Mouse (Mus musculus): Measurements from ENCODE around the gene Meis2. TPM values are rescaled to one million over a fixed set of nuclear protein-coding genes. Genes with fewer than 3 reads are reported as not detected.

Gene Meis2
- polyA plus RNA-seq, 1 experiment from 2014 or later, result 13.1 TPM

- peak overlapping the region; percentile 75 for H3K4me2 ChIP-seq (replicated peaks; ENCODE audit: low read depth)
- peak overlapping the region; percentile 68 for H3K9ac ChIP-seq (ENCODE audit: low read depth, low read length)
- no peak overlapping the region for H3K27ac ChIP-seq (ENCODE audit: low read depth, low read length)
- no peaks in the 10 kb centered on the region for H3K4me1 ChIP-seq (replicated peaks; ENCODE audit: control insufficient read depth, insufficient read depth, low read length)
- H3K9me3 ChIP-seq (ENCODE audit: control insufficient read depth), result no peaks in the 10 kb centered on the region
- 16% methylated on average over 21 of the region's 21 CpGs for WGBS
- no peak for TF ChIP-seq CTCF (IDR thresholded peaks at IDR 0.05; ENCODE audit: low read depth)
- peak overlapping the region; percentile 48 for H3K4me3 ChIP-seq (ENCODE audit: low read depth, low read length)
- no peaks in the 10 kb centered on the region for H3K36me3 ChIP-seq (ENCODE audit: control insufficient read depth, insufficient read depth)
- no peak for ATAC-seq
- peaks cover 24% of the 10 kb centered on the region; the same call in 1 of the 2 replicates for H3K27me3 ChIP-seq (replicated peaks; ENCODE audit: control insufficient read depth, insufficient read depth, low read length)
These were observed 4.8 kb downstream of the Meis2 start for GRCm38 (mm10) chr2:116060701-116061400.

DNA sequence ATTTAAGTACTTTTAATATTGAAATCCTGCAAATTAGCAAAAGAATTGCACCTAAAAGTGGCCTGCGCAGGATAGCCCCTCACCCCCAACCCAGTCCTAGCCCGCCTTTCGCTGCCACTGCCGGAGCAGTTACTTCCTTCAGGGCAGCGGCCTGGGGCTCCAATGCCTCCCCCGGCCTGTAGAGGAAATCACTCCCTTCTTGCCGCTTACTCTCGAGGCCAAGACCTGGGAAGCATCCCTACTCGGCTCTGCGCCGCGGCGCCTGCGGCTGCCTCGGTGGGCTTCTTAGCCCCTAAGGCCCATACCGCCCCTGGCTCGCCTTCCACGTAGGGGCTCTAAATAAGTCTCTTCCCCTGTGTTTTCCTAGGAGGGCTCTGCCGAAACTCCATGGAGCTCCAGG is 5.4 kb downstream of the Meis2 start:
- peak overlapping the region; percentile 75 for H3K4me2 ChIP-seq (replicated peaks; ENCODE audit: low read depth)
- no peaks in the 10 kb centered on the region for H3K9me3 ChIP-seq (ENCODE audit: control insufficient read depth)
- peak overlapping the region; percentile 48 for H3K4me3 ChIP-seq (ENCODE audit: low read depth, low read length)
- 17% methylated on average over 19 of the region's 19 CpGs for WGBS
- TF ChIP-seq CTCF (IDR thresholded peaks at IDR 0.05; ENCODE audit: low read depth), result no peak
- no peaks in the 10 kb centered on the region for H3K36me3 ChIP-seq (ENCODE audit: control insufficient read depth, insufficient read depth)
- no peaks in the 10 kb centered on the region for H3K4me1 ChIP-seq (replicated peaks; ENCODE audit: control insufficient read depth, insufficient read depth, low read length)
- H3K27me3 ChIP-seq (replicated peaks; ENCODE audit: control insufficient read depth, insufficient read depth, low read length), result peaks cover 19% of the 10 kb centered on the region; the same call in 1 of the 2 replicates
- no peak for ATAC-seq
- H3K9ac ChIP-seq (ENCODE audit: low read depth, low read length), result peak overlapping the region; percentile 68
- no peak overlapping the region for H3K27ac ChIP-seq (ENCODE audit: low read depth, low read length)

GRCm38 (mm10) chr2:116059661-116060060 is 6.0 kb downstream of the Meis2 start:
- TF ChIP-seq CTCF (IDR thresholded peaks at IDR 0.05; ENCODE audit: low read depth), result no peak
- WGBS, result 73% methylated on average over 1 of the region's 1 CpGs

DNA sequence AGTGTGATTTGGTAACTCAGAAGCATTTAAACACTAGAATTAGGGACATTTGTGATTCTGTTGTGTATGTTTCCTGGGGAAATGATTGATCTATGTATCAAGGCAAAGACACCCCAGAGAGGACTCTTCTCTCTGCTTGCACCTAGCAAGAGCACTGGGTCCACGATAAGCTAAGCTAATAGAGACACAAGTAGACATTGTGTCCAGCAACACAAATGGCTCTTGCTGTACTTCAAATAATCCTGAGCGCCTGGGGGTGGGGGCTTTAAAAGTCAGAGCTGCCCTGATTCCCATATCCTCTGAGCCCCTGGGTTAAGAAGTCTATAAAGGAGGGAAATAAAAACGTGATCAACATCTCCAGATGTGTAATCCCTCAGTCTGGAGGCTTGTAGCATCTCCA is 6.6 kb downstream of the Meis2 start:
- 41% methylated on average over 3 of the region's 3 CpGs for WGBS
- H3K4me1 ChIP-seq (replicated peaks; ENCODE audit: control insufficient read depth, insufficient read depth, low read length), result no peaks in the 10 kb centered on the region
- no peak overlapping the region for H3K9ac ChIP-seq (ENCODE audit: low read depth, low read length)
- no peaks in the 10 kb centered on the region for H3K36me3 ChIP-seq (ENCODE audit: control insufficient read depth, insufficient read depth)
- no peak for ATAC-seq
- H3K9me3 ChIP-seq (ENCODE audit: control insufficient read depth), result no peaks in the 10 kb centered on the region
- H3K27ac ChIP-seq (ENCODE audit: low read depth, low read length), result peak overlapping the region; percentile 22; the same call in 1 of the 2 replicates
- peaks cover 15% of the 10 kb centered on the region; the same call in 1 of the 2 replicates for H3K27me3 ChIP-seq (replicated peaks; ENCODE audit: control insufficient read depth, insufficient read depth, low read length)
- TF ChIP-seq CTCF (IDR thresholded peaks at IDR 0.05; ENCODE audit: low read depth), result no peak
- H3K4me3 ChIP-seq (ENCODE audit: low read depth, low read length), result no peak overlapping the region; the same call in 1 of the 2 replicates
- peak overlapping the region; percentile 50 for H3K4me2 ChIP-seq (replicated peaks; ENCODE audit: low read depth)

More at GRCm38 (mm10) chr2:116059661-116060060, 6.0 kb downstream of the Meis2 start:
- Histone ChIP-seq H3K4me2 (replicated peaks; ENCODE audit: low read depth) (peak overlapping the region; percentile 75), H3K4me3 (ENCODE audit: low read depth, low read length) (peak overlapping the region; percentile 48), H3K4me1 (replicated peaks; ENCODE audit: control insufficient read depth, insufficient read depth, low read length) (no peaks in the 10 kb centered on the region), H3K36me3 (ENCODE audit: control insufficient read depth, insufficient read depth) (no peaks in the 10 kb centered on the region), H3K27ac (ENCODE audit: low read depth, low read length) (no peak overlapping the region), H3K9me3 (ENCODE audit: control insufficient read depth) (no peaks in the 10 kb centered on the region), H3K9ac (ENCODE audit: low read depth, low read length) (no peak overlapping the region), H3K27me3 (replicated peaks; ENCODE audit: control insufficient read depth, insufficient read depth, low read length) (peaks cover 15% of the 10 kb centered on the region; the same call in 1 of the 2 replicates)
- no peak for ATAC-seq

DNA sequence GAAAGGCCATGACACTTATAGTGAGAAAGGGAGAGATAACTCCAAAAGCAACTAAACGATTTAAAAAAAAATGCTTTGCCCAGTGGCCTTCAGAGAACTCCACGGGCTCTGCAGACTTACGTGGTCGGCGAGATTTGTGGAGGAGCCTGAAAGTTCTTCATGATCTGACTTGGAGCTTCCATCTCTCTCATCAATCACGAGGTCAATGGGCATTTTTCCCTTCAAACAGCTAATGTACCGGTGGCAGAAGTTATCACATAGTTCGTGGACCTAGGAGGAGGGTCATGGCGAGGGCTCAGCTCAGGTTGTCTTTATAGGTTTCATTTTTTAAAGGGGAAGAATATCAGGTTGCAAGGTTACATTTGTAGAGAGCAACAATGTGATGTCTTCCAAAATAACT is 7.1 kb downstream of the Meis2 start:
- peak overlapping the region; percentile 50 for H3K4me2 ChIP-seq (replicated peaks; ENCODE audit: low read depth)
- peaks cover 15% of the 10 kb centered on the region; the same call in 1 of the 2 replicates for H3K27me3 ChIP-seq (replicated peaks; ENCODE audit: control insufficient read depth, insufficient read depth, low read length)
- no peak overlapping the region; the same call in 1 of the 2 replicates for H3K4me3 ChIP-seq (ENCODE audit: low read depth, low read length)
- no peak overlapping the region for H3K9ac ChIP-seq (ENCODE audit: low read depth, low read length)
- WGBS, result 53% methylated on average over 9 of the region's 9 CpGs
- peak overlapping the region; percentile 22 for H3K27ac ChIP-seq (ENCODE audit: low read depth, low read length)
- no peak for ATAC-seq
- H3K4me1 ChIP-seq (replicated peaks; ENCODE audit: control insufficient read depth, insufficient read depth, low read length), result no peaks in the 10 kb centered on the region
- no peaks in the 10 kb centered on the region for H3K36me3 ChIP-seq (ENCODE audit: control insufficient read depth, insufficient read depth)
- H3K9me3 ChIP-seq (ENCODE audit: control insufficient read depth), result no peaks in the 10 kb centered on the region
- no peak for TF ChIP-seq CTCF (IDR thresholded peaks at IDR 0.05; ENCODE audit: low read depth)

- no peaks in the 10 kb centered on the region for H3K4me1 ChIP-seq (replicated peaks; ENCODE audit: control insufficient read depth, insufficient read depth, low read length)
- no peak for ATAC-seq
- peak overlapping the region; percentile 50; the same call in 1 of the 2 replicates for H3K4me2 ChIP-seq (replicated peaks; ENCODE audit: low read depth)
- H3K27ac ChIP-seq (ENCODE audit: low read depth, low read length), result no peak overlapping the region
- no peak overlapping the region for H3K9ac ChIP-seq (ENCODE audit: low read depth, low read length)
- H3K4me3 ChIP-seq (ENCODE audit: low read depth, low read length), result peak overlapping the region; percentile 13; the same call in 1 of the 2 replicates
- 56% methylated on average over 7 of the region's 7 CpGs for WGBS
- H3K27me3 ChIP-seq (replicated peaks; ENCODE audit: control insufficient read depth, insufficient read depth, low read length), result peaks cover 15% of the 10 kb centered on the region; the same call in 1 of the 2 replicates
- no peaks in the 10 kb centered on the region for H3K36me3 ChIP-seq (ENCODE audit: control insufficient read depth, insufficient read depth)
- H3K9me3 ChIP-seq (ENCODE audit: control insufficient read depth), result no peaks in the 10 kb centered on the region
- TF ChIP-seq CTCF (IDR thresholded peaks at IDR 0.05; ENCODE audit: low read depth), result no peak
These were observed 8.8 kb downstream of the Meis2 start for GRCm38 (mm10) chr2:116056826-116057225.
